Mouse (Mus musculus) liver, embryonic 14.5 days (tissue): ENCODE measurements around the gene Olfr1377. TPM values are rescaled to one million over a fixed set of nuclear protein-coding genes. Genes with fewer than 3 reads are reported as not detected.

Experiments used
- ATAC-seq: fragments of 200-750 bp; cut with Nextera tagmentation; 2 replicates; pipeline ENCODE4 v1.8.0; 2017; ENCODE audit warnings: moderate number of reproducible peaks, mild to moderate bottlenecking, moderate library complexity; ENCODE audit not compliant: insufficient read depth
- DNase-seq, 3 experiments: peaks; one replicate each; pipeline ENCODE4 v3.0.0-alpha.2; 2012 to 2013; ENCODE audit warnings: low read depth in 3 of 3, low spot score in 3 of 3
- H3K27ac ChIP-seq: fragments of 300-500 bp; sonication (generic); 2 replicates; pipeline ENCODE4 v1.5.1; 2014; ENCODE audit warnings: moderate library complexity, mild to moderate bottlenecking, control low read depth, inconsistent platforms
- H3K27me3 ChIP-seq: fragments of 300-500 bp; sonication (generic); 2 replicates; pipeline ENCODE4 v1.6.1; 2014; ENCODE audit warnings: mild to moderate bottlenecking, low read length, moderate library complexity; ENCODE audit not compliant: control insufficient read depth, insufficient read depth
- H3K36me3 ChIP-seq: fragments of 300-500 bp; sonication (generic); replicated peaks from 2 replicates; pipeline ENCODE4 v1.6.1; 2014; ENCODE audit warnings: low read depth; ENCODE audit not compliant: control insufficient read depth, insufficient read depth
- H3K4me1 ChIP-seq, 2 experiments: fragments of 200-500 bp in 1 of 2; fragments of 300-500 bp in 1 of 2; sonication (generic) in 1 of 2; replicated peaks; 2 replicates each; pipeline ENCODE4 v1.6.1; 2012 to 2014; ENCODE audit warnings: antibody characterized with exemption in 1 of 2, inconsistent platforms in 1 of 2, low read length in 1 of 2; ENCODE audit not compliant: control insufficient read depth in 2 of 2, insufficient read depth in 2 of 2
- H3K4me2 ChIP-seq: fragments of 300-500 bp; sonication (generic); 2 replicates; pipeline ENCODE4 v1.6.1; 2014; ENCODE audit warnings: low read depth, mild to moderate bottlenecking, control low read depth, moderate library complexity
- H3K4me3 ChIP-seq, 2 experiments: fragments of 200-500 bp in 1 of 2; fragments of 300-500 bp in 1 of 2; sonication (generic) in 1 of 2; 2 replicates each; pipeline ENCODE4 v1.5.1; 2012 to 2014; ENCODE audit warnings: low read depth in 2 of 2, low read length in 2 of 2, mild to moderate bottlenecking in 2 of 2, control low read depth in 1 of 2, inconsistent platforms in 1 of 2, moderate library complexity in 1 of 2; ENCODE audit not compliant: insufficient read depth in 1 of 2
- H3K9ac ChIP-seq: fragments of 300-500 bp; sonication (generic); replicated peaks from 2 replicates; pipeline ENCODE4 v1.6.1; 2014; ENCODE audit warnings: mild to moderate bottlenecking, control low read depth, moderate library complexity
- H3K9me3 ChIP-seq: fragments of 300-500 bp; sonication (generic); 2 replicates; pipeline ENCODE4 v1.6.1; 2016; ENCODE audit warnings: low read length, mixed read lengths; ENCODE audit not compliant: control insufficient read depth
- CTCF ChIP-seq: IDR thresholded peaks from 2 replicates; pipeline ENCODE4 v1.5.1; 2016; ENCODE audit warnings: antibody characterized with exemption, low read depth, control low read depth
- EP300 ChIP-seq: IDR thresholded peaks from 2 replicates; pipeline ENCODE4 v1.6.1; 2016; ENCODE audit warnings: antibody characterized with exemption, low read depth
- WGBS: fragments of 180-500 bp; shearing (Covaris S2); extraction: QIAGEN DNeasy Blood & Tissue Kit; methylation state at CpG from one replicate; pipeline ENCODE4 v1.1.7; 2014; ENCODE audit not compliant: insufficient replicate concordance; 5-methylcytosine and 5-hydroxymethylcytosine counted together
- polyA plus RNA-seq, 2 experiments: library from polyadenylated mRNA; depleted of rRNA in 1 of 2; stranded (reverse) in 1 of 2; unstranded in 1 of 2; fragments of >200 nt; fragmentation: Nextera tagmentation in 1 of 2; extraction: Ambion mirVana in 1 of 2; gene quantifications; 2 replicates each; pipeline versions ENCODE4 v1.2.1 to v1.2.3; 2012 to 2014

The Olfr1377 gene
- polyA plus RNA-seq (2012; rRNA removed) (not detected in 2 replicates), polyA plus RNA-seq (2014; fragmentation: Nextera tagmentation; extraction: Ambion mirVana) (not detected in 2 replicates)

DNA sequence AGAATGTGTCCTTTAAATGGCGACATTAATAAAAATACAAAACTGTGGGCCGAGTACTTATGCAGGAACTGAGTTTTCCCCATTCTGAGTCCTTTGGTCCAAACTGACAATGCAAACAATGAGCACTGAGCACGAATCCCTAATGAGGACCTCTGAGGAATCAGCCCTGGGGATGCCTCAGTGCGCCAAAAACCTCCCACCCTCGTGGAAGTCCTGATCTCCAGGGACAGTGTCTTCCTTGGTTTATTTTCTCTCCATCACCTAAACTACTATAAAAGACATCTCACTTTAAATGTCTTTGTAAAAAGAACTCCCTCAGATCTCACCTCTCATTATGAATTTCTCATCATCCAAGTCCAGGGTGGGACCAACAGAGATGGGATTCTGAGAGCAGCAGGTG lies at the start of gene Olfr1377:
Olfr1377 (plus strand) TSS at position 301 of the 400 bp plus-strand sequence.
- H3K36me3 ChIP-seq = no peaks in the 10 kb centered on the region
- no peak for ATAC-seq
- no peaks in the 10 kb centered on the region for H3K9me3 ChIP-seq
- no peaks in the 10 kb centered on the region for H3K4me1 ChIP-seq
- H3K27me3 ChIP-seq = no peaks in the 10 kb centered on the region
- H3K9ac ChIP-seq = no peak within 1 kb of the TSS
- no peak for TF ChIP-seq CTCF
- TF ChIP-seq EP300 = no peak
- H3K4me2 ChIP-seq = no peak within 1 kb of the TSS
- 56% methylated on average over 5 of the region's 5 CpGs for WGBS
- no peak within 1 kb of the TSS for H3K27ac ChIP-seq
- H3K4me3 ChIP-seq = no peak within 1 kb of the TSS
- no peak for DNase-seq

GRCm38 (mm10) chr11:50932040-50932439 lies 49.7 kb upstream of the Olfr1377 start:
- ATAC-seq (no peak), DNase-seq (no peak)
- Histone ChIP-seq H3K27ac (no peak overlapping the region), H3K27me3 (no peaks in the 10 kb centered on the region; the same call in none of the 2 replicates), H3K4me1 (peaks cover 0 to 2% of the 10 kb centered on the region in 2 experiments; a peak in 2 of 4 replicates), H3K9ac (no peak overlapping the region), H3K9me3 (no peaks in the 10 kb centered on the region), H3K4me3 (no peak overlapping the region), H3K36me3 (no peaks in the 10 kb centered on the region), H3K4me2 (peak overlapping the region; percentile 82)
- TF ChIP-seq CTCF (no peak), EP300 (no peak)
- WGBS = 33% methylated on average over 1 of the region's 1 CpGs

DNA sequence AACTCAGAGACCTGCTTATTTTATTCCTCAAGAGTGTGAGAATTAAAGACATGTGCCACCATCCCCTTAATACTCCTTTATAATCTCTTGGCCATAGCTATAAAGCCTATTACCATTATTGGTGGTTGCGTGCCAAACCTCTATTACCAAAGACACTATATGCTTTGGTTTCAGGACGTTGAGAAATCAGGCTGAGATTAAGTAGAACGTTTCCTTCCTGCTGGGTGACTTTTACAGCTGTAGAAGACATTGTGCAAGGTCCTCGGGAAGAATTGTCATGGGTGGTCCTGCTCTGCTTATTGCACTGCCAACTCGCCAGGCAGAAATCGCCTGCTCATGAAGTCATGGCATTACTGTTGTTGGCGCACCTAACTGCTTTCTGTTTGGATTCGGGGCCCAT lies 43.3 kb upstream of the Olfr1377 start:
- no peaks in the 10 kb centered on the region for H3K36me3 ChIP-seq
- no peaks in the 10 kb centered on the region for H3K9me3 ChIP-seq
- H3K27ac ChIP-seq = no peak overlapping the region
- no peak overlapping the region for H3K4me3 ChIP-seq
- no peaks in the 10 kb centered on the region for H3K4me1 ChIP-seq
- no peaks in the 10 kb centered on the region for H3K27me3 ChIP-seq
- 50% methylated on average over 8 of the region's 8 CpGs for WGBS
- H3K4me2 ChIP-seq = no peak overlapping the region
- no peak for ATAC-seq
- no peak for DNase-seq
- H3K9ac ChIP-seq = no peak overlapping the region
- TF ChIP-seq CTCF = no peak
- TF ChIP-seq EP300 = no peak

DNA sequence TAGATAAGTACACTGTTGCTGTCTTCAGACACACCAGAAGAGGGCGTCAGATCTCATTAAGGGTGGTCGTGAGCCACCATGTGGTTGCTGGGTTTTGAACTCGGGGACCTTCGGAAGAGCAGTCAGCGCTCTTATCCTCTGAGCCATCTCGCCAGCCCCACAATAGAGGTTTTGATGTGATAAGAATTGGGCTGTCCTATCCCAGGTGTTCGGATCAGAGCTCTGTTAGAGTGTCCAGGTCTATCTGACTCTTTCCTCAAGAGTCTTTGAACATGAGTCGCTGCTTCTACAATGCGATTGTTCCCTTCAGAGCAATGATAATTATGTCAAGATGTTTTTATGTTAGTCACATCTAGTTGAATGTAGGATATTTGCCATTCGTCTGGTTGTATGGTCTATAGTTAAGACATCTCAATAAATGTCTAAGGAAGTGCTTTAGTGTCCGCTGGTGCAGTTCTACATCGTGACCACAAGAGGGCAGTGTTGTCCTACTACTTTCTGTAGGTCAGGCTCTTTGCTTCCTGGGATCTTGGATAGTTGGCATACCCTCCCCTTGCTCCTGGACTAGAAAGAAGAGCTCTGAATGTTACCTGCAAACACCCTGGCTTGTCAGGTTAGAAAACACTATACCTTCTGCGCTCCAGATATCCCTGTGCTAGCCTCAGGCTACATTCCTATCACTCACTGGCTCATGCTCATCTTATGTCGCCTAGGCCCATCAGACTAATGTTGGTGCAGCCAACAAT lies 42.0 kb upstream of the Olfr1377 start:
- H3K9me3 ChIP-seq = no peaks in the 10 kb centered on the region
- H3K4me3 ChIP-seq = no peak overlapping the region
- H3K27ac ChIP-seq = no peak overlapping the region
- ATAC-seq (no peak), DNase-seq (no peak)
- no peaks in the 10 kb centered on the region for H3K4me1 ChIP-seq
- no peaks in the 10 kb centered on the region for H3K36me3 ChIP-seq
- no peak overlapping the region for H3K4me2 ChIP-seq
- no peaks in the 10 kb centered on the region for H3K27me3 ChIP-seq
- H3K9ac ChIP-seq = no peak overlapping the region
- no peak for TF ChIP-seq EP300
- TF ChIP-seq CTCF = peak; percentile 87
- WGBS = 23% methylated on average over 14 of the region's 14 CpGs

- H3K27me3 ChIP-seq = no peaks in the 10 kb centered on the region
- ATAC-seq (no peak), DNase-seq (no peak)
- 51% methylated on average over 12 of the region's 12 CpGs for WGBS
- H3K9me3 ChIP-seq = no peaks in the 10 kb centered on the region
- H3K4me2 ChIP-seq = no peak overlapping the region
- no peaks in the 10 kb centered on the region for H3K36me3 ChIP-seq
- H3K4me3 ChIP-seq = no peak overlapping the region
- H3K4me1 ChIP-seq = no peaks in the 10 kb centered on the region
- no peak overlapping the region for H3K27ac ChIP-seq
- TF ChIP-seq CTCF = no peak
- TF ChIP-seq EP300 = no peak
- no peak overlapping the region for H3K9ac ChIP-seq
Measured at GRCm38 (mm10) chr11:50942386-50942785, 39.4 kb upstream of the Olfr1377 start.
